Mouse (Mus musculus): ENCODE results near the gene Nlrp9c. TPM values are rescaled to one million over a fixed set of nuclear protein-coding genes. Genes with fewer than 3 reads are reported as not detected.

Nlrp9c gene
- total RNA-seq, 2 experiments from 2014 or later = not detected

Other genes with a start within 250 kb of the Nlrp9c start
- gene Cyp2b9, start 230.3 kb downstream of the Nlrp9c start, total RNA-seq (2021) = not detected
- gene Vmn1r184, start 143.4 kb downstream of the Nlrp9c start, total RNA-seq (2021) = not detected
- not detected for gene Cyp2a4, start 96.5 kb downstream of the Nlrp9c start, total RNA-seq (2021)
- not detected for gene Nlrp4a, start 31.4 kb upstream of the Nlrp9c start, total RNA-seq (2021)
- not detected for gene Nlrp9a, start 131.3 kb upstream of the Nlrp9c start, total RNA-seq (2021)
- gene Vmn1r185, start 214.8 kb upstream of the Nlrp9c start, total RNA-seq (2021) = not detected